Mouse (Mus musculus): ENCODE measurements around the gene Frmd5. TPM values are rescaled to one million over a fixed set of nuclear protein-coding genes. Genes with fewer than 3 reads are reported as not detected.

The Frmd5 gene
- 3.8 and 4.0 TPM in 2 replicates for polyA plus RNA-seq (2016; fragmentation: Nextera tagmentation; extraction: Ambion mirVana)

DNA sequence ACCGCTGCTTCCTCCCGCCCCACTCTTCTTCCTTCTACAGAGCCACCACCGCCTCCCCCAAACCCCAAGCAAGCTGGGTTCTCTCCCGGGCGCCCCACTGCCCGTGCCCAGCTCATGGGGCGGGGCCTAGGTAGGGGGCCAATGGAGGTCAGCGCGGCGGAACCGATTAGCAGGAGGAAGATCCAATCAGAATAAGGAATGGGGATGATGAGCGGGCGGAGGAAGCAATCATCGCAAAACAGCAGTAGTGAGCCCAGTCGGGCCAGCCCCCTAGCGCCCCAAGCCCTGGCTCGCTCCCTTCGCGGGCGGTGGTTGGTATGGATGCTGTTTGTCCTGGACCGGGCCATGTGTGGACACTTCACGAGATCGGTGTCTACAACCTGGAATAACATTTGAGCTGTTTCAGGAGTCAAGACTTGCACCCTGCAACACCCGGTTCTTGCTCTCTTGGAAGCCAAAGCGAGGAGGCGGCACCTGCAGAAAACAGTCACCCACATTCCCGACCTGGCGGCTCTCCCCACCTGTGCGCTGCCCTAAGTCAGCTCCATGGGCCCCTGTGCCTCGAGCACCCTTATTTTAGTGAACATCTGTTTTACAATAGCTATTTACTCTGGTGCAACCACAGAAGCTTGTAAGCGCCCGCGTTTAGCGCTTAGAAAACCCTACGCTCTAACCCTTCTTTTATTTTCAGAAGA, at the start of gene Frmd5:
Gene Frmd5, minus strand, starts transcription at position 129 of the 695 bp plus-strand sequence.
- peaks cover 37% of the 10 kb centered on the region for H3K27me3 ChIP-seq
- H3K4me2 ChIP-seq (replicated peaks), result peak within 1 kb of the TSS; percentile 86
- H3K9me3 ChIP-seq, result no peaks in the 10 kb centered on the region
- peaks cover 5% of the 10 kb centered on the region; the same call in 1 of the 2 replicates for H3K4me1 ChIP-seq
- peak within 1 kb of the TSS; percentile 43 for H3K9ac ChIP-seq
- peak within 1 kb of the TSS; percentile 69 for H3K4me3 ChIP-seq
- peak; percentile 96 for ATAC-seq (ENCODE audit: insufficient number of reproducible peaks, insufficient read depth, low FRiP score, low TSS enrichment)
- under 1% methylated on average over 35 of the region's 35 CpGs for WGBS
- peak within 1 kb of the TSS; percentile 32; the same call in 1 of the 2 replicates for H3K27ac ChIP-seq
- H3K36me3 ChIP-seq, result no peaks in the 10 kb centered on the region

DNA sequence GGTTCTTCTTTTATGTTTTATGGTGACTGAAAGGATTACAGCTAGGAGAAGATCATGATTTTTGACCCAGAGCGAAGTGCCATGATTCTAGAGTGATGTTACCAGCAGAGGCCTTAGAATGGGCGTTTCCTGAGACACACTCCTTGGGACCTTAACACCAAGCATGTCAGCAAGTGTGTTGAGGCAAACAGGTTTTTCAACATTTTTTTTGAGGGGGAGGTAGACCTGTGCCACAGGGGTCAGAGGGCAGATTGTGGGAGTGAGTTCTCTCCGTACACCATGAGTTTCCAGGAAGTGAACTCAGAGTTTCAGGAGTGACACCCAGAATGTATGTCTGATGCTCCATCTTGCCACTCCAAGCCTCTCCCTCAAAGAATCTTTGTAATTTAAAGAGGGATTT, 47.1 kb upstream of the Frmd5 start:
- 69% methylated on average over 3 of the region's 3 CpGs for WGBS
- Histone ChIP-seq H3K9ac (no peak overlapping the region), H3K9me3 (no peaks in the 10 kb centered on the region), H3K4me3 (no peak overlapping the region), H3K27me3 (no peaks in the 10 kb centered on the region), H3K4me1 (no peaks in the 10 kb centered on the region), H3K4me2 (replicated peaks) (no peak overlapping the region), H3K36me3 (no peaks in the 10 kb centered on the region), H3K27ac (no peak overlapping the region)
- ATAC-seq (ENCODE audit: insufficient number of reproducible peaks, insufficient read depth, low FRiP score, low TSS enrichment), result no peak

GRCm38 (mm10) chr2:121852045-121852444, 45.2 kb upstream of the Frmd5 start:
- H3K4me3 ChIP-seq, result no peak overlapping the region
- H3K4me2 ChIP-seq (replicated peaks), result no peak overlapping the region
- H3K4me1 ChIP-seq, result no peaks in the 10 kb centered on the region
- no peak for ATAC-seq (ENCODE audit: insufficient number of reproducible peaks, insufficient read depth, low FRiP score, low TSS enrichment)
- no peaks in the 10 kb centered on the region for H3K9me3 ChIP-seq
- 65% methylated on average over 2 of the region's 2 CpGs for WGBS
- no peaks in the 10 kb centered on the region for H3K36me3 ChIP-seq
- H3K9ac ChIP-seq, result no peak overlapping the region
- no peak overlapping the region for H3K27ac ChIP-seq
- H3K27me3 ChIP-seq, result no peaks in the 10 kb centered on the region

GRCm38 (mm10) chr2:121846050-121846449, 39.2 kb upstream of the Frmd5 start:
- H3K27me3 ChIP-seq, result no peaks in the 10 kb centered on the region
- H3K27ac ChIP-seq, result no peak overlapping the region
- H3K4me2 ChIP-seq (replicated peaks), result no peak overlapping the region
- H3K9ac ChIP-seq, result no peak overlapping the region
- H3K9me3 ChIP-seq, result no peaks in the 10 kb centered on the region
- H3K4me1 ChIP-seq, result no peaks in the 10 kb centered on the region
- H3K4me3 ChIP-seq, result no peak overlapping the region
- no peaks in the 10 kb centered on the region for H3K36me3 ChIP-seq
- ATAC-seq (ENCODE audit: insufficient number of reproducible peaks, insufficient read depth, low FRiP score, low TSS enrichment), result no peak
- WGBS, result 67% methylated on average over 8 of the region's 8 CpGs

DNA sequence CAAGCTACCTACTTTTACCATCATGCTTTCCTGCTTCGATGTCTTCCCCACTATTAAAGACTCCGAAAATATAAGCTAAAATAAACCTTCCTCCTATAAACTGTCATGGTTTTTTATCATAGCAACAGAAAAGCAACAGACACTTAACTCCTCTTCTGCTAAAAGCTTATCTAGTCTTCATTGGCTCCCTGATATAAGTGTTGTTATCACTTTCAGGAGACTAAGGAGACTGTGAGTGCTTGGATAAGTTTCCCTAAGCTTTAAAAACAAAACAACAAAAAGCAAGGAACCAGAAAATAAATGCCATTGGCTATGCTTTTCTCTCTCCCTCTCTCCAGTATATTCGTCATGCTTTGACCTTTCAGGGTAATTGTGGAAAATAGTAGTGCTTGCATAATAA, 35.4 kb upstream of the Frmd5 start:
- 77% methylated on average over 3 of the region's 3 CpGs for WGBS
- Histone ChIP-seq H3K4me3 (no peak overlapping the region), H3K4me2 (replicated peaks) (no peak overlapping the region), H3K9ac (no peak overlapping the region), H3K4me1 (no peaks in the 10 kb centered on the region), H3K9me3 (0 out of 2 replicates have a peak, but pooled peaks cover 8% of the 10 kb centered on the region), H3K27me3 (no peaks in the 10 kb centered on the region), H3K36me3 (no peaks in the 10 kb centered on the region), H3K27ac (no peak overlapping the region)
- no peak for ATAC-seq (ENCODE audit: insufficient number of reproducible peaks, insufficient read depth, low FRiP score, low TSS enrichment)

DNA sequence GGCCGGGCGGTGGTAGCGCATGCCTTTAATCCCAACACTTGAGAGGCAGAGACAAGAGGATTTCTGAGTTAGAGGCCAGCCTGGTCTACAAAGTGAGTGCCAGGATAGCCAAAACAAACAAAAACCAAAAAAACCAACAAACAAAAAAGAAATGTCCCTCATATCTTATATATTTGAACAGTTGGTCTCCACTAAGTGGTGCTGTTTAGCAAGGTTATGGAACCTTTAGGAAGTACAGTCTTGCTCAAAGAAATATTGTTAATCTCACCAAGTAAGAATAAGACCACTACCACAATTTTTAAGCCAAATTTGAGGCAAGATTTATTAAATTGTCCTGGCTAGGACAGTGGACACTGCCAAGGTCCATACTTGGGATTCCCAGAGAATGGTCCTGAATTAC, 34.6 kb upstream of the Frmd5 start:
- H3K36me3 ChIP-seq, result no peaks in the 10 kb centered on the region
- no peak for ATAC-seq (ENCODE audit: insufficient number of reproducible peaks, insufficient read depth, low FRiP score, low TSS enrichment)
- no peaks in the 10 kb centered on the region for H3K4me1 ChIP-seq
- H3K4me2 ChIP-seq (replicated peaks), result no peak overlapping the region
- no peak overlapping the region for H3K4me3 ChIP-seq
- H3K27me3 ChIP-seq, result no peaks in the 10 kb centered on the region
- WGBS, result 91% methylated on average over 3 of the region's 3 CpGs
- no peak overlapping the region for H3K27ac ChIP-seq
- H3K9ac ChIP-seq, result no peak overlapping the region
- 0 out of 2 replicates have a peak, but pooled peaks cover 8% of the 10 kb centered on the region for H3K9me3 ChIP-seq

- no peak overlapping the region for H3K4me2 ChIP-seq (replicated peaks)
- 38% methylated on average over 3 of the region's 3 CpGs for WGBS
Measured at GRCm38 (mm10) chr2:121834926-121835325, 28.0 kb upstream of the Frmd5 start.

GRCm38 (mm10) chr2:121832484-121832894, 25.6 kb upstream of the Frmd5 start:
- no peak for ATAC-seq (ENCODE audit: insufficient number of reproducible peaks, insufficient read depth, low FRiP score, low TSS enrichment)
- 9% methylated on average over 5 of the region's 5 CpGs for WGBS
- Histone ChIP-seq H3K9ac (no peak overlapping the region), H3K9me3 (no peaks in the 10 kb centered on the region), H3K4me3 (no peak overlapping the region), H3K4me1 (no peaks in the 10 kb centered on the region), H3K36me3 (no peaks in the 10 kb centered on the region), H3K27ac (no peak overlapping the region), H3K27me3 (no peaks in the 10 kb centered on the region), H3K4me2 (replicated peaks) (no peak overlapping the region)

More at GRCm38 (mm10) chr2:121834926-121835325, 28.0 kb upstream of the Frmd5 start:
- Histone ChIP-seq H3K4me1 (no peaks in the 10 kb centered on the region), H3K9me3 (0 out of 2 replicates have a peak, but pooled peaks cover 8% of the 10 kb centered on the region), H3K27me3 (no peaks in the 10 kb centered on the region), H3K27ac (no peak overlapping the region), H3K36me3 (no peaks in the 10 kb centered on the region), H3K9ac (no peak overlapping the region), H3K4me3 (no peak overlapping the region)
- no peak for ATAC-seq (ENCODE audit: insufficient number of reproducible peaks, insufficient read depth, low FRiP score, low TSS enrichment)

DNA sequence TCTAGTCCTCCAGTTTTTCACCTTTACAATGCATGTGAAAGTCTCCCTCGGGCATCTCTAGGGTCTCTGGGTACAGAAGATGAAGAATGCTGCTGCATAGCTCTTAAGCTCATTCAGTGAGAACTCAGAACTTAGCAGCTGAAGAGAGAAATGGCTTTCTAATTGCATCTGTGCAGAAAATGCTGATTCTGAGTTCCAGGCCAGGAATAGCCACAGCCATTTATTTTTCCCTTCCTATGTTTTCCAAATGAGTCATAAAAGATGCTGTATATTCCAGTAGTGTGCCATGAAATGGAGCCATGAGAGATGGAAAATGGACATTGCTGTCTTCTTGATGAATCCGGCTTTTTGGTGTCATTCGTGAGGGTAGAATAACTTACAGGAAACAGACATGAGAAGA, 21.5 kb upstream of the Frmd5 start:
- no peaks in the 10 kb centered on the region for H3K4me1 ChIP-seq
- H3K36me3 ChIP-seq, result no peaks in the 10 kb centered on the region
- no peak for ATAC-seq (ENCODE audit: insufficient number of reproducible peaks, insufficient read depth, low FRiP score, low TSS enrichment)
- no peak overlapping the region for H3K27ac ChIP-seq
- no peak overlapping the region for H3K4me3 ChIP-seq
- 88% methylated on average over 3 of the region's 3 CpGs for WGBS
- no peak overlapping the region for H3K4me2 ChIP-seq (replicated peaks)
- H3K9me3 ChIP-seq, result no peaks in the 10 kb centered on the region
- no peaks in the 10 kb centered on the region for H3K27me3 ChIP-seq
- no peak overlapping the region for H3K9ac ChIP-seq

DNA sequence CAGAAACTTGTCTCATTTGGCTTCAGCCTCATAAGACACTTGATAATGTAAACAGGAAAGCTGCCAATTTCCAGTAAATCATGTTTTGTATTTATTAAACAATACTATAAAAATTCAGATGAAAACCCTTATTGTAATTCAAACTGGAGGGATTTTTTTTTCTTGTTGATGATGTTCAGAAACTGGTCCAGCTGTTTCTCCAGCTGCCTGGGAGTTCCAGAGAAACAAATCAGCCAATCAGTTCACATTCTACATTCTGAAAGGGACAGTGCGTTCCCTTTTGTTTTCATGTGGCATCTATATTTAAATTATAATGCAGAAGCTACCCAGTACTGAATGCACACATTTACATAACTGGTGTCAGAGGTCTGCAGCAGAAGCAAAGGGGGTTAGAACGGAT, 19.3 kb upstream of the Frmd5 start:
- ATAC-seq (ENCODE audit: insufficient number of reproducible peaks, insufficient read depth, low FRiP score, low TSS enrichment), result no peak
- no peaks in the 10 kb centered on the region for H3K36me3 ChIP-seq

GRCm38 (mm10) chr2:121824653-121825052, 17.8 kb upstream of the Frmd5 start:
- H3K9ac ChIP-seq, result no peak overlapping the region
- H3K27ac ChIP-seq, result no peak overlapping the region
- H3K4me2 ChIP-seq (replicated peaks), result no peak overlapping the region
- no peaks in the 10 kb centered on the region for H3K27me3 ChIP-seq
- H3K36me3 ChIP-seq, result no peaks in the 10 kb centered on the region
- H3K4me3 ChIP-seq, result no peak overlapping the region
- 60% methylated on average over 5 of the region's 5 CpGs for WGBS
- no peaks in the 10 kb centered on the region for H3K4me1 ChIP-seq
- 0 out of 2 replicates have a peak, but pooled peaks cover 4% of the 10 kb centered on the region for H3K9me3 ChIP-seq
- no peak for ATAC-seq (ENCODE audit: insufficient number of reproducible peaks, insufficient read depth, low FRiP score, low TSS enrichment)

More for the DNA sequence above, 19.3 kb upstream of the Frmd5 start:
- H3K4me2 ChIP-seq (replicated peaks), result no peak overlapping the region
- no peaks in the 10 kb centered on the region for H3K4me1 ChIP-seq
- 55% methylated on average over 2 of the region's 2 CpGs for WGBS
- H3K9me3 ChIP-seq, result 0 out of 2 replicates have a peak, but pooled peaks cover 4% of the 10 kb centered on the region
- no peak overlapping the region for H3K9ac ChIP-seq
- no peak overlapping the region for H3K4me3 ChIP-seq
- no peaks in the 10 kb centered on the region for H3K27me3 ChIP-seq
- H3K27ac ChIP-seq, result no peak overlapping the region

DNA sequence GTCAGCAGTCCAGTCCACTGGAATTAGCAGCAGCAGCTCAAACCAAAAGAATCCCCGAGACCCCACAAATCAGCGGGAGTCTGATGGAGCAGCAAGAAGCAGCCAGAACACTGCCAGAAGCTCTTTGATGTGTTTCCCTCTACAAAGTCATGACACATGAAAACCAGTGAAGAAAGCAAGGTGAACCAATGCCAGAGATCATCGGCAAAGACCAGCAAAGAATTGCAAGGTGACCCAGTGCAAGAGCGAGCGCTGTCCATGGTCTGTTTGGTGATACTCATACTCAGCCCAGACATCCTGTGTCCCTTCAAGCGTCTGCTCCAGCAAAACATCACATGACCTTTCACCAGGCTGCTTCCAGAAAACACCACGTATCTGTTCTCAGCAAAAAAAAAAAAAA, 14.9 kb upstream of the Frmd5 start:
- H3K4me3 ChIP-seq, result no peak overlapping the region
- H3K4me1 ChIP-seq, result no peaks in the 10 kb centered on the region
- no peak overlapping the region for H3K27ac ChIP-seq
- WGBS, result 88% methylated on average over 7 of the region's 7 CpGs
- no peaks in the 10 kb centered on the region for H3K36me3 ChIP-seq
- no peak for ATAC-seq (ENCODE audit: insufficient number of reproducible peaks, insufficient read depth, low FRiP score, low TSS enrichment)
- 0 out of 2 replicates have a peak, but pooled peaks cover 4% of the 10 kb centered on the region for H3K9me3 ChIP-seq
- H3K4me2 ChIP-seq (replicated peaks), result no peak overlapping the region
- H3K9ac ChIP-seq, result no peak overlapping the region
- H3K27me3 ChIP-seq, result no peaks in the 10 kb centered on the region

Measured in embryonic facial prominence, embryonic 12.5 days (tissue).